Mouse (Mus musculus) intestine, embryonic 14.5 days (tissue): ENCODE results near the gene Cd28. TPM values are rescaled to one million over a fixed set of nuclear protein-coding genes. Genes with fewer than 3 reads are reported as not detected.

ENCODE experiments used
- ATAC-seq: fragments of 200-750 bp; cut with Nextera tagmentation; replicated peaks from 2 replicates; pipeline ENCODE4 v1.8.0; 2017; ENCODE audit warnings: low read depth, moderate number of reproducible peaks, moderate TSS enrichment, moderate library complexity; ENCODE audit not compliant: low FRiP score, low TSS enrichment
- DNase-seq: peaks from one replicate; pipeline ENCODE4 v3.0.0-alpha.2; 2018; ENCODE audit warnings: low spot score
- H3K27ac ChIP-seq: fragments of 300-500 bp; sonication (generic); 2 replicates; pipeline ENCODE4 v1.5.1; 2014; ENCODE audit warnings: low read depth, mild to moderate bottlenecking, control low read depth
- H3K27me3 ChIP-seq: fragments of 300-500 bp; sonication (generic); replicated peaks from 2 replicates; pipeline ENCODE4 v1.6.1; 2014; ENCODE audit warnings: low read length, control low read depth; ENCODE audit not compliant: control insufficient read depth, insufficient read depth
- H3K36me3 ChIP-seq: fragments of 300-500 bp; sonication (generic); 2 replicates; pipeline ENCODE4 v1.6.1; 2014; ENCODE audit warnings: low read length, control low read depth; ENCODE audit not compliant: control insufficient read depth, insufficient read depth
- H3K4me1 ChIP-seq: fragments of 300-500 bp; sonication (generic); replicated peaks from 2 replicates; pipeline ENCODE4 v1.6.1; 2014; ENCODE audit warnings: low read length, control low read depth, mixed read lengths; ENCODE audit not compliant: control insufficient read depth, insufficient read depth
- H3K4me2 ChIP-seq: fragments of 300-500 bp; sonication (generic); 2 replicates; pipeline ENCODE4 v1.6.1; 2014; ENCODE audit warnings: low read length
- H3K4me3 ChIP-seq: fragments of 300-500 bp; sonication (generic); 2 replicates; pipeline ENCODE4 v1.5.1; 2014; ENCODE audit warnings: low read depth, low read length, control low read depth, mixed read lengths
- H3K9ac ChIP-seq: fragments of 300-500 bp; sonication (generic); 2 replicates; pipeline ENCODE4 v1.6.1; 2014; ENCODE audit warnings: mild to moderate bottlenecking, low read length
- H3K9me3 ChIP-seq: fragments of 300-500 bp; sonication (generic); 2 replicates; pipeline ENCODE4 v1.6.1; 2016; ENCODE audit warnings: low read length, control low read depth; ENCODE audit not compliant: control insufficient read depth
- WGBS: fragments of 180-500 bp; shearing (Covaris S2); extraction: QIAGEN DNeasy Blood & Tissue Kit; methylation state at CpG from one replicate; pipeline ENCODE4 v1.1.7; 2014; 5-methylcytosine and 5-hydroxymethylcytosine counted together
- polyA plus RNA-seq: library from polyadenylated mRNA; unstranded; fragments of >200 nt; fragmentation: Nextera tagmentation; extraction: Ambion mirVana; gene quantifications from 2 replicates; pipeline ENCODE4 v1.2.1, GENCODE M21; 2014

Gene Cd28
- polyA plus RNA-seq, 1 experiment from 2014 or later = 0.07 TPM

GRCm38 (mm10) chr1:60795677-60796205 is 79.1 kb downstream of the Cd28 start:
- DNase-seq = no peak
- no peak for ATAC-seq
- Histone ChIP-seq H3K36me3 (no peaks in the 10 kb centered on the region), H3K4me2 (no peak overlapping the region), H3K27me3 (no peaks in the 10 kb centered on the region), H3K9me3 (no peaks in the 10 kb centered on the region), H3K4me3 (no peak overlapping the region), H3K27ac (no peak overlapping the region), H3K4me1 (0 out of 2 replicates have a peak, but pooled peaks cover 2% of the 10 kb centered on the region), H3K9ac (no peak overlapping the region)
- 62% methylated on average over 3 of the region's 3 CpGs for WGBS

GRCm38 (mm10) chr1:60799795-60800345 is 83.3 kb downstream of the Cd28 start:
- Histone ChIP-seq H3K4me3 (no peak overlapping the region), H3K9me3 (no peaks in the 10 kb centered on the region), H3K4me1 (0 out of 2 replicates have a peak, but pooled peaks cover 2% of the 10 kb centered on the region), H3K9ac (no peak overlapping the region), H3K4me2 (no peak overlapping the region), H3K36me3 (no peaks in the 10 kb centered on the region), H3K27ac (no peak overlapping the region), H3K27me3 (no peaks in the 10 kb centered on the region)
- 36% methylated on average over 1 of the region's 1 CpGs for WGBS
- DNase-seq (no peak), ATAC-seq (no peak)

- no peak overlapping the region for H3K27ac ChIP-seq
- H3K4me1 ChIP-seq = 0 out of 2 replicates have a peak, but pooled peaks cover 2% of the 10 kb centered on the region
- H3K4me2 ChIP-seq = no peak overlapping the region
- DNase-seq (no peak), ATAC-seq (no peak)
- H3K27me3 ChIP-seq = no peaks in the 10 kb centered on the region
- H3K9me3 ChIP-seq = no peaks in the 10 kb centered on the region
- H3K9ac ChIP-seq = no peak overlapping the region
- 90% methylated on average over 4 of the region's 4 CpGs for WGBS
- H3K4me3 ChIP-seq = no peak overlapping the region
- H3K36me3 ChIP-seq = no peaks in the 10 kb centered on the region
Observed at GRCm38 (mm10) chr1:60801210-60801671, 84.6 kb downstream of the Cd28 start.

- ATAC-seq = no peak
- 84% methylated on average over 4 of the region's 4 CpGs for WGBS
Observed at GRCm38 (mm10) chr1:60803128-60803824, 86.7 kb downstream of the Cd28 start.

GRCm38 (mm10) chr1:60803825-60804696 is 87.5 kb downstream of the Cd28 start:
- Histone ChIP-seq H3K9me3 (no peaks in the 10 kb centered on the region), H3K4me3 (no peak overlapping the region), H3K36me3 (no peaks in the 10 kb centered on the region), H3K27me3 (no peaks in the 10 kb centered on the region), H3K4me1 (0 out of 2 replicates have a peak, but pooled peaks cover 2% of the 10 kb centered on the region), H3K4me2 (no peak overlapping the region), H3K27ac (no peak overlapping the region), H3K9ac (no peak overlapping the region)
- WGBS = 86% methylated on average over 6 of the region's 6 CpGs
- DNase-seq (no peak), ATAC-seq (no peak)

More at GRCm38 (mm10) chr1:60803128-60803824, 86.7 kb downstream of the Cd28 start:
- Histone ChIP-seq H3K27me3 (no peaks in the 10 kb centered on the region), H3K9me3 (no peaks in the 10 kb centered on the region), H3K27ac (no peak overlapping the region), H3K36me3 (no peaks in the 10 kb centered on the region), H3K4me1 (0 out of 2 replicates have a peak, but pooled peaks cover 2% of the 10 kb centered on the region), H3K9ac (no peak overlapping the region), H3K4me3 (no peak overlapping the region), H3K4me2 (no peak overlapping the region)
- DNase-seq = no peak

- DNase-seq (no peak), ATAC-seq (no peak)
- Histone ChIP-seq H3K4me1 (no peaks in the 10 kb centered on the region), H3K4me3 (no peak overlapping the region), H3K27ac (no peak overlapping the region), H3K4me2 (no peak overlapping the region), H3K9me3 (no peaks in the 10 kb centered on the region), H3K27me3 (no peaks in the 10 kb centered on the region), H3K36me3 (no peaks in the 10 kb centered on the region), H3K9ac (no peak overlapping the region)
- 80% methylated on average over 1 of the region's 1 CpGs for WGBS
Observed at GRCm38 (mm10) chr1:60805178-60805577, 88.6 kb downstream of the Cd28 start.

GRCm38 (mm10) chr1:60807748-60808147 is 91.1 kb downstream of the Cd28 start:
- Histone ChIP-seq H3K4me1 (no peaks in the 10 kb centered on the region), H3K4me2 (no peak overlapping the region), H3K27ac (no peak overlapping the region), H3K4me3 (no peak overlapping the region), H3K27me3 (no peaks in the 10 kb centered on the region), H3K9ac (no peak overlapping the region), H3K9me3 (no peaks in the 10 kb centered on the region), H3K36me3 (no peaks in the 10 kb centered on the region)
- ATAC-seq (no peak), DNase-seq (no peak)
- WGBS = 97% methylated on average over 1 of the region's 1 CpGs

- ATAC-seq = no peak
- no peaks in the 10 kb centered on the region for H3K4me1 ChIP-seq
- no peak overlapping the region for H3K4me2 ChIP-seq
- no peak overlapping the region for H3K9ac ChIP-seq
- WGBS = 88% methylated on average over 2 of the region's 2 CpGs
- no peak overlapping the region for H3K4me3 ChIP-seq
- H3K36me3 ChIP-seq = no peaks in the 10 kb centered on the region
- no peak for DNase-seq
- no peaks in the 10 kb centered on the region for H3K27me3 ChIP-seq
- H3K27ac ChIP-seq = no peak overlapping the region
- no peaks in the 10 kb centered on the region for H3K9me3 ChIP-seq
Observed at GRCm38 (mm10) chr1:60808466-60808865, 91.9 kb downstream of the Cd28 start.
